16 mouse cellular contexts compared by ENCODE assay signal in genomic region chr6:5854048-5854836, GRCm38 (mm10).
"Had no signal": no experiment of that assay in that cellular context is flagged by ENCODE, and none has a peak within 500 bp of the region (broad histone marks: within the 10 kb centered on the region; RNA-seq: fewer than 3 reads in every experiment).

No protein-coding gene starts in this region.

- H3K36me3 ChIP-seq: kidney, embryonic 15.5 days; limb, embryonic 12.5 days; liver, embryonic 13.5 days; lung, embryonic 15.5 days; midbrain, embryonic 12.5 days; stomach, embryonic 15.5 days had no signal

- H3K4me3 ChIP-seq: kidney, embryonic 15.5 days; left cerebral cortex, adult 2 months; limb, embryonic 12.5 days; liver, embryonic 13.5 days; lung, embryonic 15.5 days; megakaryocyte, embryonic 14.5 days; midbrain, embryonic 12.5 days; stomach, embryonic 15.5 days had no signal

- H3K4me1 ChIP-seq: liver, embryonic 13.5 days; midbrain, embryonic 12.5 days; stomach, embryonic 15.5 days had no signal

- DNase-seq: kidney, postnatal 14 days; liver; liver, embryonic 13.5 days; liver, postnatal 0 days; lung, postnatal 14 days; right cerebral cortex, postnatal 14 days; thymus, adult 2 months; thymus, postnatal 25 days had no signal

- ATAC-seq: liver, postnatal 0 days had no signal

- H3K9me3 ChIP-seq: kidney, embryonic 15.5 days; limb, embryonic 12.5 days; liver, embryonic 13.5 days; lung, embryonic 15.5 days; megakaryocyte, embryonic 14.5 days; midbrain, embryonic 12.5 days; stomach, embryonic 15.5 days had no signal

- H3K4me2 ChIP-seq: kidney, embryonic 15.5 days; limb, embryonic 12.5 days; liver, embryonic 13.5 days; lung, embryonic 15.5 days; midbrain, embryonic 12.5 days; stomach, embryonic 15.5 days had no signal

- H3K9ac ChIP-seq: kidney, embryonic 15.5 days; limb, embryonic 12.5 days; liver, embryonic 13.5 days; liver, postnatal 0 days; lung, embryonic 15.5 days; midbrain, embryonic 12.5 days; stomach, embryonic 15.5 days had no signal

- H3K27me3 ChIP-seq: liver, embryonic 13.5 days; lung, embryonic 15.5 days; megakaryocyte, embryonic 14.5 days; midbrain, embryonic 12.5 days had no signal

- H3K27ac ChIP-seq: kidney, embryonic 15.5 days; left cerebral cortex, adult 2 months; limb, embryonic 12.5 days; liver, embryonic 13.5 days; lung, embryonic 15.5 days; macrophage; midbrain, embryonic 12.5 days; stomach, embryonic 15.5 days had no signal
